Mouse (Mus musculus) sigmoid colon, adult 10 weeks (tissue): Measurements from ENCODE around the gene Tjp1. TPM values are rescaled to one million over a fixed set of nuclear protein-coding genes. Genes with fewer than 3 reads are reported as not detected.

Experiments used
- polyA plus RNA-seq: library from polyadenylated mRNA; stranded (reverse); fragments of 350-450 nt; fragmentation: Illumina TruSeq; extraction: RNeasy Lipid Tissue Mini Kit (QIAGEN cat#74804); gene quantifications from one replicate; pipeline ENCODE4 v1.2.3, GENCODE M21; 2014; ENCODE audit warnings: low read depth, low replicate concordance

Gene Tjp1
- polyA plus RNA-seq, result 143 TPM

DNA sequence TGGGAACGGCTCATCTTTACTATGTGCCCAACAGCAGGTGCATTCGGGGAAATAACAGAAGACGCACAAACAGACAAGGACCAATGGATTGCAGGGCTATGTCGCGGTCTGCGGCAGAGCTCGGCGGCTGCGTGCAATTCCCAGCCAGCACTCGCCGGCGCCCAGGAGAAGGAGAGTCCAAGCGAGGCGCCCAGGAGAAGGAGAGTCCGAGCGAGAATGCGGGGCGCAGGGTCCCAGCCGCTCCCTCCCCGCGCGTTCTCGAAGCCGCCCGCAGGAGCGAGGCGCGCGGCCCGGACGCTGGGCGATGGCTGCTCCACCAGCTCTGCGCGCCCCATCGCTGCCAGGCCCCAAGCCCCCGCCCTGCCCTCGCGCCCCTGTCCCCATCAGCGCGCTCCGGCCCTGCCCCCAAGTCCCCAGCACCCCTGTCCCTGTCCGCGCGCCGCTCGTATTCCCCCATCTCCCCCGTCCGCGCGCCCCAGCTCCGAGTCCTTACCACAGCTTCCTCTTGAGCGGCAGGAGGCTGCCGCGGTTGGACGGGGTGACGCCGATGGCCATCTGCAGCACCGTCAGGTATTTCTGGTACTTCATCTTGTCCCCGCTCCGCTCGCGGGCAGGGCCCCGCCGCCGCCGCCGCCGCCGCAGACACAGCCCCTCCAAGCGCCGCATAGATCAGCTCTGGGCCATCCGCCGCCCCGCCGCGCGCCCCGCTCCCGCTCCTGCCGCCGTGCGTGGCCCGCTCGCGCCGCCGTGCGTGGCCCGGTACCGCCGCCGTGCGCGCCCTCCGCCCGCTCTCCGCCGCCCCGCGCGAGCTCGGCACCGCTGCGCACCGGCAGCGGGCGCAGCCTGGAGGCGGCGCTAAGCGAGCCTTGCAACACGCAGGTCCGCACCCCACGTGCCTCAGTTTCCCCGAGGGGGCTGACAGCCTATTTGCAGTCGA is at the start of gene Tjp1:
Gene Tjp1, minus strand, starts transcription at position 711 of the 937 bp plus-strand sequence.

Other genes starting within 250 kb of the Tjp1 start
- 17.3 TPM for gene Tarsl2, start 117.1 kb upstream of the Tjp1 start, polyA plus RNA-seq
- gene Tm2d3, start 163.4 kb upstream of the Tjp1 start, polyA plus RNA-seq, result 10.8 TPM